Comparison of ENCODE assay signal across 12 mouse cellular contexts in the genomic region with DNA sequence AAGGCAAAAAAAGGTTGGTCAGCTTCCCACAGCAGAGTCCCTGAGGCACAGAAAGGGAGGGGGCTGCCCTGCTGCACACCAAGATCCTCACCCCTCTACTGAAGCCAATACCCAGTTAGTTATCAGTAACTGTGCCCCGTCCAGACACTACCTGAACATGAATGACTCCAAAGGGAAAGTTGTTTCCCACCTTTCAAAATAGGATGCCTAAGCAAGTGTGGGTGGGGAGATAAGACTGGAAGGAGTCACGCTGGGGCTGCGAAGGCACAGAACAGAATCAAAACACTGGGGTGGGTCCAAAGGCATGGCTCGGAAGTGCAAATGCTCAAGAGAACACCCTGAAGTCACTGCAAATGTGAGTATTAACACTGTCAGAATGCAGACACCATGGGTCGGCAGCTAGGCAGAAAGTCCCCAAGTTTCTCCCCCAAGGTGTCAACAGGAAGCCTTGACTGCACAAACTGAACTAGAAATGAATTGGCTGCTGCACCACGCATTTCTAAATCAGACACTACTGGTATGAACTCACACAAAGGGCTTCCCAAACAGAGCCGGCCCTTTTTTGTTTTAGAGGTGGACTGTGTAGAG. TPM values are rescaled to one million over a fixed set of nuclear protein-coding genes. Genes with fewer than 3 reads are reported as not detected.
DNase-seq lines count a peak whose midpoint lies in the region; ATAC-seq lines count a peak whose summit lies in the region.
"Had no signal": no experiment of that assay in that cellular context is flagged by ENCODE, and none has a peak within 500 bp of the region (broad histone marks: within the 10 kb centered on the region; RNA-seq: fewer than 3 reads in every experiment).

No protein-coding gene starts in this region.

- no peak for DNase-seq in heart, postnatal 36 days
- no peak for DNase-seq in gastrocnemius, postnatal 25 days
- no peak for DNase-seq in neural tube, embryonic 10.5 days (ENCODE audit: extremely low spot score, low spot score)
- DNase-seq: cerebellum, adult 2 months; gastrocnemius, adult 2 months had no signal

- ATAC-seq in heart, embryonic 11.5 days (replicated peaks; ENCODE audit: insufficient number of reproducible peaks, low FRiP score, low TSS enrichment): peak; percentile 83
- ATAC-seq in CD4-positive, CD25-positive, alpha-beta regulatory T cell, adult 4 months: peak; percentile 70
- ATAC-seq in erythroid progenitor cell, adult 5-6 weeks (replicated peaks; ENCODE audit: low FRiP score, poor library complexity, severe bottlenecking): peak; percentile 80
- ATAC-seq in megakaryocyte-erythroid progenitor cell, adult 5-6 weeks (replicated peaks; ENCODE audit: low FRiP score, low TSS enrichment, poor library complexity, severe bottlenecking): peak; percentile 72
- no peak for ATAC-seq in forebrain, embryonic 16.5 days

- no peak overlapping the region for H3K9ac ChIP-seq in heart, embryonic 11.5 days (ENCODE audit: low read depth, low read length)
- H3K9ac ChIP-seq in forebrain, embryonic 16.5 days (replicated peaks; ENCODE audit: low read depth, low read length): no peak overlapping the region
- H3K9ac ChIP-seq: embryonic facial prominence, embryonic 13.5 days had no signal

- peak overlapping the region; percentile 89 for H3K27ac ChIP-seq in heart, embryonic 11.5 days (ENCODE audit: low read depth, low read length)
- H3K27ac ChIP-seq in forebrain, embryonic 16.5 days (ENCODE audit: low read length): no peak overlapping the region
- H3K27ac ChIP-seq: embryonic facial prominence, embryonic 13.5 days; gastrocnemius, adult 2 months; midbrain, embryonic 10.5 days had no signal

- peaks cover 9% of the 10 kb centered on the region for H3K27me3 ChIP-seq in heart, embryonic 11.5 days (ENCODE audit: control insufficient read depth, insufficient read depth, low read length)
- peaks cover 17% of the 10 kb centered on the region for H3K27me3 ChIP-seq in forebrain, embryonic 16.5 days (replicated peaks; ENCODE audit: control insufficient read depth, insufficient read depth, low read length)

- intact Hi-C loops in heart, postnatal 36 days (cut with DNase I): loop anchor here (10.0 kb wide), 1 partner anchor 442 kb away; a partner anchor contains a TSS

- H3K4me1 ChIP-seq in heart, embryonic 11.5 days (ENCODE audit: control insufficient read depth, insufficient read depth, low read length): peaks cover 6% of the 10 kb centered on the region; the same call in 1 of the 2 replicates
- H3K4me1 ChIP-seq in forebrain, embryonic 16.5 days (replicated peaks; ENCODE audit: control insufficient read depth, insufficient read depth, low read length): no peaks in the 10 kb centered on the region
- H3K4me1 ChIP-seq: embryonic facial prominence, embryonic 13.5 days had no signal

- peak overlapping the region; percentile 46 for H3K4me2 ChIP-seq in heart, embryonic 11.5 days
- no peak overlapping the region for H3K4me2 ChIP-seq in forebrain, embryonic 16.5 days (ENCODE audit: low read length)
- H3K4me2 ChIP-seq: embryonic facial prominence, embryonic 13.5 days had no signal

- 29% methylated on average over 7 of the region's 7 CpGs for whole genome bisulfite sequencing in heart, embryonic 11.5 days (ENCODE audit: insufficient replicate concordance)
- whole genome bisulfite sequencing in forebrain, embryonic 16.5 days: 54% methylated on average over 7 of the region's 7 CpGs

- no peak overlapping the region for H3K4me3 ChIP-seq in heart, embryonic 11.5 days (ENCODE audit: low read depth, low read length)
- no peak overlapping the region for H3K4me3 ChIP-seq in forebrain, embryonic 16.5 days (replicated peaks; ENCODE audit: low read length)
- H3K4me3 ChIP-seq: embryonic facial prominence, embryonic 13.5 days; gastrocnemius, adult 2 months; midbrain, embryonic 10.5 days had no signal

- H3K36me3 ChIP-seq in heart, embryonic 11.5 days (ENCODE audit: control insufficient read depth, insufficient read depth, low read length): no peaks in the 10 kb centered on the region
- no peaks in the 10 kb centered on the region for H3K36me3 ChIP-seq in forebrain, embryonic 16.5 days (ENCODE audit: control insufficient read depth, insufficient read depth)
- H3K36me3 ChIP-seq: embryonic facial prominence, embryonic 13.5 days; midbrain, embryonic 10.5 days had no signal

- no peaks in the 10 kb centered on the region for H3K9me3 ChIP-seq in heart, embryonic 11.5 days (replicated peaks; ENCODE audit: control insufficient read depth, low read length)
- H3K9me3 ChIP-seq in forebrain, embryonic 16.5 days (ENCODE audit: control insufficient read depth, low read length): no peaks in the 10 kb centered on the region
- H3K9me3 ChIP-seq: embryonic facial prominence, embryonic 13.5 days; midbrain, embryonic 10.5 days had no signal

RNA-seq across cellular contexts. Expression of a gene that starts 6.7 kb away (rescaled TPM):
- 7.4 and 8.3 TPM in 2 replicates for polyA plus RNA-seq in heart, embryonic 11.5 days (2014; fragmentation: Nextera tagmentation; extraction: Ambion mirVana)
- 10 to 100 TPM; 22.5 to 29.8 TPM for total RNA-seq in heart, postnatal 36 days (2021)
- polyA plus RNA-seq in CD4-positive, CD25-positive, alpha-beta regulatory T cell, adult 4 months (2017; shearing (Covaris generic)): 10 to 100 TPM; 37.6 to 47.6 TPM
- 149 and 155 TPM in 2 replicates for total RNA-seq in erythroid progenitor cell, adult 5-6 weeks (2015; ENCODE audit: low replicate concordance)
- 207 and 233 TPM in 2 replicates for total RNA-seq in erythroid progenitor cell, adult 5-6 weeks (2017; ENCODE audit: low replicate concordance)
- 6.6 and 7.5 TPM in 2 replicates for total RNA-seq in megakaryocyte-erythroid progenitor cell, adult 5-6 weeks (2014; fragmentation: Nextera tagmentation)
- 3.0 and 13.1 TPM in 2 replicates for total RNA-seq in megakaryocyte-erythroid progenitor cell, adult 5-6 weeks (2017)
- 1 to 10 TPM; 3.3 to 6.1 TPM for total RNA-seq in gastrocnemius, postnatal 25 days (2021)
- 3.5 and 5.1 TPM in 2 replicates for polyA plus RNA-seq in forebrain, embryonic 16.5 days (2015; fragmentation: Nextera tagmentation; extraction: Ambion mirVana)

Comparison
In these comparisons a context has a peak if more than half of its experiments do, and no peak if none do; other contexts are left out.
1. RNA of a gene that starts 6.7 kb away (total RNA-seq): 149 to 233 TPM in erythroid progenitor cell, adult 5-6 weeks; 22.5 to 29.8 TPM in heart, postnatal 36 days, 3.0 to 13.1 TPM in megakaryocyte-erythroid progenitor cell, adult 5-6 weeks and 3.3 to 6.1 TPM in gastrocnemius, postnatal 25 days; every median in the first group is over 4 times any median in the second.